Comparison of ENCODE assay signal across 9 mouse cellular contexts in genomic region chr17:35771656-35772405, GRCm38 (mm10). TPM values are rescaled to one million over a fixed set of nuclear protein-coding genes. Genes with fewer than 3 reads are reported as not detected.
A peak's percentile ranks its signal among the peaks of the same experiment; 100 is the strongest.
DNase-seq lines count a peak whose midpoint lies in the region; ATAC-seq and TF ChIP-seq lines count a peak whose summit lies in the region.
"Had no signal": no experiment of that assay in that cellular context is flagged by ENCODE, and none has a peak within 500 bp of the region (broad histone marks: within the 10 kb centered on the region; RNA-seq: fewer than 3 reads in every experiment).

No protein-coding gene starts in this region.

- H3K4me3 ChIP-seq in intestine, embryonic 15.5 days (replicated peaks): no peak overlapping the region
- H3K4me3 ChIP-seq in intestine, postnatal 0 days (ENCODE audit: low read depth, low read length): no peak overlapping the region
- H3K4me3 ChIP-seq in hindbrain, postnatal 0 days (ENCODE audit: low read length): no peak overlapping the region
- H3K4me3 ChIP-seq: forebrain, embryonic 10.5 days had no signal

- H3K9me3 ChIP-seq in intestine, embryonic 15.5 days: no peaks in the 10 kb centered on the region
- H3K9me3 ChIP-seq in intestine, postnatal 0 days (ENCODE audit: control insufficient read depth): no peaks in the 10 kb centered on the region
- no peaks in the 10 kb centered on the region for H3K9me3 ChIP-seq in hindbrain, postnatal 0 days (ENCODE audit: low read length)
- H3K9me3 ChIP-seq: forebrain, embryonic 10.5 days had no signal

- no peak for TF ChIP-seq CTCF in intestine, postnatal 0 days (IDR thresholded peaks at IDR 0.05; ENCODE audit: low read depth)
- no peak for TF ChIP-seq CTCF in hindbrain, postnatal 0 days (IDR thresholded peaks at IDR 0.05; ENCODE audit: low read depth)

- no peak overlapping the region for H3K4me2 ChIP-seq in intestine, embryonic 15.5 days (replicated peaks)
- no peak overlapping the region for H3K4me2 ChIP-seq in intestine, postnatal 0 days (replicated peaks; ENCODE audit: low read depth)
- H3K4me2 ChIP-seq in hindbrain, postnatal 0 days (ENCODE audit: low read depth, low read length): no peak overlapping the region

- peak; percentile 82 to 85 for DNase-seq in adrenal gland, adult (ENCODE audit: inconsistent age in 2 of 2, low spot score in 1 of 2)
- DNase-seq in adrenal gland, postnatal 4 days (ENCODE audit: low spot score in 2 of 2): no peak
- DNase-seq in adrenal gland, adult 8-10 months: peak; percentile 62
- DNase-seq in gastrocnemius, postnatal 25 days: peak; percentile 60
- no peak for DNase-seq in layer of hippocampus, postnatal 10 days (ENCODE audit: low spot score in 2 of 2)
- DNase-seq in hindbrain, postnatal 0 days (ENCODE audit: low spot score): no peak

- no peak for ATAC-seq in intestine, embryonic 15.5 days
- no peak for ATAC-seq in intestine, postnatal 0 days
- no peak for ATAC-seq in hindbrain, postnatal 0 days

- peaks cover 6% of the 10 kb centered on the region; the same call in 1 of the 2 replicates for H3K4me1 ChIP-seq in intestine, embryonic 15.5 days (replicated peaks)
- H3K4me1 ChIP-seq in intestine, postnatal 0 days (replicated peaks; ENCODE audit: control insufficient read depth, insufficient read depth, low read length): no peaks in the 10 kb centered on the region
- no peaks in the 10 kb centered on the region for H3K4me1 ChIP-seq in hindbrain, postnatal 0 days (ENCODE audit: insufficient read depth, low read length)

- 58% methylated on average over 15 of the region's 15 CpGs for WGBS in intestine, embryonic 15.5 days
- WGBS in intestine, postnatal 0 days: 61% methylated on average over 15 of the region's 15 CpGs
- 73% methylated on average over 15 of the region's 15 CpGs for WGBS in hindbrain, postnatal 0 days

- H3K27ac ChIP-seq in intestine, embryonic 15.5 days: 0 out of 2 replicates have a peak overlapping the region, but pooled peaks have one; percentile 0
- H3K27ac ChIP-seq in intestine, postnatal 0 days (ENCODE audit: low read depth, low read length): no peak overlapping the region
- no peak overlapping the region for H3K27ac ChIP-seq in hindbrain, postnatal 0 days
- H3K27ac ChIP-seq: forebrain, embryonic 10.5 days had no signal

- no peak overlapping the region for H3K9ac ChIP-seq in intestine, embryonic 15.5 days
- no peak overlapping the region for H3K9ac ChIP-seq in intestine, postnatal 0 days (ENCODE audit: low read depth, low read length)
- no peak overlapping the region for H3K9ac ChIP-seq in hindbrain, postnatal 0 days (replicated peaks; ENCODE audit: low read length)

- H3K36me3 ChIP-seq in intestine, embryonic 15.5 days: no peaks in the 10 kb centered on the region
- H3K36me3 ChIP-seq in intestine, postnatal 0 days (ENCODE audit: control insufficient read depth, insufficient read depth): no peaks in the 10 kb centered on the region
- no peaks in the 10 kb centered on the region for H3K36me3 ChIP-seq in hindbrain, postnatal 0 days (ENCODE audit: insufficient read depth, low read length)
- H3K36me3 ChIP-seq: forebrain, embryonic 10.5 days had no signal

- H3K27me3 ChIP-seq in intestine, embryonic 15.5 days (replicated peaks): no peaks in the 10 kb centered on the region
- no peaks in the 10 kb centered on the region for H3K27me3 ChIP-seq in intestine, postnatal 0 days (replicated peaks; ENCODE audit: control insufficient read depth, insufficient read depth, low read length)
- no peaks in the 10 kb centered on the region for H3K27me3 ChIP-seq in hindbrain, postnatal 0 days (ENCODE audit: insufficient read depth, low read length)

RNA-seq across cellular contexts. Expression of gene Ier3, which starts 49.7 kb away (rescaled TPM):
- 10 to 100 TPM; 11.3 to 14.9 TPM for total RNA-seq in adrenal gland, postnatal 4 days (2021)
- 13.9 and 14.4 TPM in 2 replicates for polyA plus RNA-seq in intestine, embryonic 15.5 days (2015; fragmentation: Nextera tagmentation; extraction: Ambion mirVana)
- polyA plus RNA-seq in intestine, postnatal 0 days (2015; fragmentation: Nextera tagmentation; extraction: Ambion mirVana): 34.6 and 36.9 TPM in 2 replicates
- 10 to 100 TPM in 3 of 4 experiments, 1 to 10 TPM in 1; 8.3 to 19.3 (median 13.7) TPM for total RNA-seq in adrenal gland, adult 8-10 months (2022)
- total RNA-seq in gastrocnemius, postnatal 25 days (2021): 1 to 10 TPM; 4.0 to 4.5 TPM
- 1 to 10 TPM; 4.3 to 4.6 TPM for total RNA-seq in layer of hippocampus, postnatal 10 days (2021)
- total RNA-seq in hindbrain, postnatal 0 days (2014; rRNA removed): 13.7 and 19.4 TPM in 2 replicates
- polyA plus RNA-seq in hindbrain, postnatal 0 days (2015; fragmentation: Nextera tagmentation; extraction: Ambion mirVana): 18.3 and 19.4 TPM in 2 replicates

RNA-seq across cellular contexts. Expression of gene Flot1, which starts 51.2 kb away (rescaled TPM):
- total RNA-seq in adrenal gland, postnatal 4 days (2021): 10 to 100 TPM; 70.9 to 72.5 TPM
- 49.1 and 49.4 TPM in 2 replicates for polyA plus RNA-seq in intestine, embryonic 15.5 days (2015; fragmentation: Nextera tagmentation; extraction: Ambion mirVana)
- polyA plus RNA-seq in intestine, postnatal 0 days (2015; fragmentation: Nextera tagmentation; extraction: Ambion mirVana): 56.4 and 57.8 TPM in 2 replicates
- total RNA-seq in adrenal gland, adult 8-10 months (2022): 100 to 1,000 TPM in 2 of 4 experiments, 10 to 100 TPM in 2; 57.2 to 117 (median 94.8) TPM
- 10 to 100 TPM; 41.0 to 46.3 TPM for total RNA-seq in gastrocnemius, postnatal 25 days (2021)
- 100 to 1,000 TPM; 163 to 172 TPM for total RNA-seq in layer of hippocampus, postnatal 10 days (2021)
- total RNA-seq in hindbrain, postnatal 0 days (2014; rRNA removed): 94.1 and 142 TPM in 2 replicates
- polyA plus RNA-seq in hindbrain, postnatal 0 days (2015; fragmentation: Nextera tagmentation; extraction: Ambion mirVana): 162 TPM in 2 replicates

Comparison
In these comparisons a context has a peak if more than half of its experiments do, and no peak if none do; other contexts are left out.
1. DNase-seq: peak in adrenal gland, adult (2 of 2), adrenal gland, adult 8-10 months (single experiment) and gastrocnemius, postnatal 25 days (single experiment); none in adrenal gland, postnatal 4 days (0 of 2), layer of hippocampus, postnatal 10 days (0 of 2) and hindbrain, postnatal 0 days (single experiment).